Mouse (Mus musculus): ENCODE results near the gene Prpf38b.

The Prpf38b gene

DNA sequence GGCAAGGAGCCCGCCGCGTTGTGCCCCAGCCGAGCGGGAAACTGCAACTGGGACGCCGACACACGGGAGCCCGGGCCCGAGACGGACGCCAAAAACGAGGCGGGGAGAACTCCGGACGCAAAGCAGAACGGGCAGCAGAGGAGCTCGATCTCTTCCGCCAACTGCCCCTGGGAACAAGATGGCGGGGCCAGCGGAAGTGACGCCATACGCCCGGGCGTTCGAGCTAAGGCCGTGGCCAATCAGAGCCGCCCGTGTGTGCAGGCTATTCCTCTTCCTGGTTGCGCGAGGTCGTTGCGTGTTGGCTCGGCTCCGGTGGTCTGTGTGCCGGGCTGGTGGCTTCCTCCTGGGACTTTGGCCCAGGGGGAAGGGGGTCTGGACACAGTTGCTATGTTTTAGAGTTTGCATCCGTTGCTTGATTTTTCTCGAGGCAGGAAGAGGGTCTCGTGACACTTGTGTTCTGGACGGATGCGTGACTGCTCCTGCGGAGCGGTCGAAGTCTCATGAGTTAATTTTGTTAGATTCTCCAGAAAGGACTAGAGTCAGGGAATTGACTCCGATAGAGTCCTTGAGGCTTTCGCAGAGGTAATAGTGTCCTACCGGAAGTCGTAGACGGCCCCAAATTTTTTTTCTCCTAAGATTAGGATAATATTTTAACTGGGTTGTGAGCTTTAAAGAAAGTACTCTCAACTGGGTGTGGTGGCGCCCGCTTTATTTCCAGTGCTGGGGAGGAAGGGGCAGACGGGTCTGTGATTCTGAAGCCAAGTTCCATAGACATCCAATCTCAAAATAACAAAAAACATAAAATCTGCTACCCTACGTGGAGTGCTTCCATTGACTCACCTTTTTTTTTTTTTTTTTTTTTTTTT, at the start of gene Prpf38b:
Prpf38b (minus strand) TSS at position 180 of the 866 bp plus-strand sequence.
- peak; percentile 96 for DNase-seq

DNA sequence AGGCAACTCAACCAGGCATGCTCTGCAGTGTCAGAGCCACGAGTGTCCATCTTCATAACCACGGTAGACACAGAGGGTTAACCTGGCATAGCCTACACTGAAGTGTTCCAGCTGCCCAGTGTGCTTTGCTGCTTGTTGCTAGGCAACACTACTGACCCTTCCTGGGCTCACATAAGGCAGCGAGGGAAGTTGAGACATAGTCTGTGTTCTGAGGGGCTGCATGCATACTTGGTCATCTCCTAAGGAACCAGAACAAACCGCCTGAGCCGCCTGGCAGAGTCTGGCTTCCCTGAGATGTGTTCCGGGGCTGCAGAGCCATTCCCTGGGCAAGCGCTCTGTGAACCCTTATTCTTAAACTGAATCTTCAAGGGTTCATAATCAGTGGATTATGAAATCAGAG, 49.7 kb upstream of the Prpf38b start:
- no peak for DNase-seq

- DNase-seq, result peak; percentile 30
Observed at GRCm38 (mm10) chr3:108959680-108960295, 48.3 kb upstream of the Prpf38b start.

GRCm38 (mm10) chr3:108957976-108958375, 46.4 kb upstream of the Prpf38b start:
- DNase-seq, result no peak

- no peak for DNase-seq
Observed at GRCm38 (mm10) chr3:108940996-108941395, 29.5 kb upstream of the Prpf38b start.

DNA sequence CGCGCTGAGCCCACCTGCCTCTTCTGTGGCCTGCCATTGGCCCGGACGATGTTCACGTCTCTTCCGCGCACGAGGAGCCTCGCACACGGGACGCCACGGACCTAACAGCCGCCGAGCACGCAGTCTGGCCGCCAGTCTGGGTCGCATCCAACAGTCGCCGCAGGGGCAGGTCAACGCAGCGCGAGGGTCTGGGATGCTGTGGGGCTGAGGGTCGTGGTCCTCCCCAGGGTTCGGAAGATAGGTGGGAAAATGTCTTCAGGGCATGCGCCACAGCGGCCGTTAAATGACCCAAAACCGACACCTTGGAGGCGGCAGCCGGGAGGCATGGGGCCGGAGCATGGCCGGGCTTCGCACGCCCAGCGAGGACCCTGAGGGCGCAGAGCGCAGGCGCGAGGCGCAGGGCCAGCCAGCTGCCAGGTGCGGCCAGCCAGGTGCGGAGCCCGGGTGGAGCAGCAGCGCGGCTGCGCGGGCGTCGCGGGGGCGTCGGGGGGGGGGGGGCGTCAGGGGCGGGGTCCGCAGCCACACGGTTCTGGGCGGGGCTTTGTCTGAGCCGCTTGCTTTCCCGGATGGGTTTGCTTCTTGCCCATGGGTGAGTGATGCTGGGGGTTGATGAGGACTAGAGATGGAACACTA, 28.6 kb upstream of the Prpf38b start, which contains the start of gene Gm9857:
Gm9857 (minus strand) TSS at position 445 of the 633 bp plus-strand sequence.
- no peak for DNase-seq

DNA sequence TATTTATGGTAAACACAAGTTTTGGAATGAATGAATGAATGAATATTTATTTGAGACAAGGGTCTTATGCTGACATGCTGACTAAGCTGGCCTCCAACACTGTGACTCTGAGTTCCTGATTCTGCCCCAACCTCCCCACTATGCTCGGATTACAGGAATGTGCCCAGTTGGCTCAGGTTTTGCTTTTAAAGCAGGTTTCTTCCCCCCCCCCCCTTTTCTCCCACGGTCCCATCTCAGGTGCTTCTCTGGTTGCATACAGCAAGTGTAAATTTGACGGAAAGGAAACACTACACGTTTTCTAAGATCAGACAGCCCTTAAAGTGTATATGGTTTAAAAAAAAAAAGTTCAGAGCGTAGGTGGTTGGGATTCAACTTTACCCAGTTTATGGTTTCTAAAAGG, 28.0 kb upstream of the Prpf38b start, which contains the start of gene Henmt1:
Henmt1 (plus strand) TSS at position 301 of the 400 bp plus-strand sequence.
- no peak for DNase-seq

DNA sequence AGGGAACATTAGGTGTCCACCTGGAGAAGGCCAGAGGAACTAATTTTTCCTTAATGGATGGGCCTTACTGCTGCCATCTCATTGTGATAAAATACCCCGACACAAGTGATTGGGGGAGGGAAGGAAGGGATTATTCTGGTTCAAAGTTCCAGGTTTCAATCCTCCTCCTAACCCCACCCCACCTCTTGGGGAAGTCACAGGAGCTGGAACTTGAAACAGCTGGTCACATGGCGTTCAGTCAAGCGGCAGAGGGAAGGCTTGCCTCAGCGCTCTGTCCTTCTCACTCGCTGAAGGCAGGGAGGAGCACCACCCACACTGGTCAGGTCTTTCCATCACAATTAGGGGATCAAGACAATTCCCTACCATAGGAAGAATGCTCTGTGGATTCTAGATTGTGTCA, 27.2 kb upstream of the Prpf38b start:
- peak; percentile 45 for DNase-seq

- DNase-seq, result no peak
Observed at GRCm38 (mm10) chr3:108933557-108933956, 22.0 kb upstream of the Prpf38b start.

DNA sequence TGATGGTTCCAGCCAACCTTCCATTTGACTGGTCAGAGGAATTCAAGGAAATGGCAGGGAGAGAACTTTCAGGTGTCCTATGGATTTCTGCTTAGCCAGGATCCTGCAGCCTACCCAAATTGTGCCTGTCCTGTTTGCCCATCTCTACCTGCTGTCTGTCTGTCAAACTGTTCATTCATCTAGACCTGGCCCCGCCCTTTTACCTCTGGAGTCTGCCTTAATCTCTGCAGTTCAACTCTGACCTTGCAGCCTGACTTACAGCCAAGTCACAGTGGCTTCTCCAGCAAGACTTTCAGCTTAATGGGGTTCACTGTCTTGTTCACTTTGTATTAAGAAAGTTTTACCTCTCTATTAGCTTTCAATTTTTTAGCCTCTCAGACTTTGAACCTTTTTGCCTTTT, 14.8 kb upstream of the Prpf38b start:
- DNase-seq, result no peak

DNA sequence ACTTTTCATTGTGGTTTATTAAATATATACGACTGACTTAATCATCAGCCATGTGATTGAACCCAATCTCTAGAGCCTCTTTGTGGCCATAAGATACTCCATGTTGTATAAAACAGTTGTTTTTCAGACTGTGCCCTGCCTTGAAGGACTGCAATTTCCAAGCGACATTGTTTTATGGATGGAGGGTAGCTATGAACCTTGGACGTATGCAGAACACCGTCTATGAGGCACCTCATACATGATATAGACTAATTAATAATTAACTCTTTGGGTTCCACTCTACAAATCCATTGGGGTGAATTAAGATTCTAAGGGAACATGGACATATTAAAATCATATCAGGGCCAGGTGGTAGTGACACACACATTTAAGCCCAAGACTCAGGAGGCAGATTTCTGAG, 14.2 kb upstream of the Prpf38b start:
- no peak for DNase-seq

GRCm38 (mm10) chr3:108921822-108922221, 10.3 kb upstream of the Prpf38b start:
- DNase-seq, result no peak

DNA sequence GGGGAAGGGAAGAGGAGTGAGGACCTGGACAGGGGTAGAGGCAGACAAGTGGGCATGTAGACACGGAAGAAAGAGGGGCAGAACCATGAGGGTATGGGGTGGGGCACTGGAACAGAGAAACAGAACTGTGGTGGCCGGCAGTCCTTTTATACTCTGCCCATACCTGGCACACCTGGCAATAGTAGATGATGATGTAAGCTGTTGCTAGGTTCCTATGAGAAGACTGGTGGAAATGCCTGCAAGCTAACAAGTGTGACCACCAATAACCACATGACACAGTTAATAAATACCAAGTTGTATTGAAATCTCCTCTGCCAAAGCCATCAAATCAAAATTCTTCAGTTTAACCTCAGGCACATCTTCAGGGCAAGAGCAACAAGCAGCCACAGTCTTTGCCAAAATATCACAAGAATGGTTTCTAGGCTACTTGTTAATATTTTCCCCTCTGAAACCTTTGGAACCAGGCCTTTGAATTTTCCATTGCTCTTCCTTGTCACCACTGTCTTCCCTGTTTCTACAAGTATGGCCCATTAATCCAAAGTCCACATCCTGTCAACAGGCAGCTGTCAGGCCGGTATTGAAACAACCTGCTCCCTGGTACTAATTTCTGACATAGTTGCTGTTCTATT, 9.0 kb upstream of the Prpf38b start:
- DNase-seq, result peak; percentile 93

DNA sequence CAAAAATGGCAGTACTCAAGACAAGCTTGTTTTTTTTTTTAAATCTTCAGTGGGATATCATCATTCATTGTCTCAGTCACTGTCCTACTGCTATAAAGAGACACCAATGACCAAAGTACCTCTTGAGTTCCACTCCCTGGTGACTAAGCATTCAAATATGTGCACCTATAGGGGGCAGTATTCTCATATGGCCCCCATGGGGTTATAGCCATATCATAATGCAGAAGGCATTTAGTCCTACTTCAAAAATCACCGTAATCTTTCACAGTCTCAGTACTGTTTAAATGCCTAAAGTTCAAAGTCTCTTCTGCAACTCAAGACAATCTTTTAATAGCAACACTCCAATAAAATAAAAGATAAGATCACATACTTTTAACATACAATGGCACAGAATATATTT, 7.3 kb upstream of the Prpf38b start:
- DNase-seq, result no peak

- DNase-seq, result no peak
Observed at GRCm38 (mm10) chr3:108917986-108918385, 6.5 kb upstream of the Prpf38b start.

GRCm38 (mm10) chr3:108916857-108917256, 5.3 kb upstream of the Prpf38b start:
- DNase-seq, result no peak

DNA sequence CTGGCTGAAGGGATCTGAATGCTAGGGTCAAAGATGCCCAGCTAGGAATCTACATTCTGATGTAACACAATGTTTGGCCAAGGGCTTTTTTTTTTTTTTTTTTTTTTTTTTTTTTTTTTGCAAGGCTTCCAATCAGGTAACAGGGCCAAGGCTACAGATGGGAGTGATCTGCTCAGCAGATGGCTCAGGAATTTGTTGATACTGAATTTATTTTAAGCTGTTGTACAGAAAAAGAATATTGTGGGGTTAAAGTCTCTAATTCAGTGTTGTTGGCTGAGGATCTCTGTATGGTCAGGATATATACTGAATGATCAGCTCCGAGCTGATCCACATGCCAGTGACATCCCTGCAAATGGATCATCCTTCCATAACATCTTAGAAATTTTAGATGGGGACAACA, 4.5 kb upstream of the Prpf38b start:
- no peak for DNase-seq

- DNase-seq, result peak; percentile 63
Observed at GRCm38 (mm10) chr3:108911081-108911547, 413 bp downstream of the Prpf38b start.

DNA sequence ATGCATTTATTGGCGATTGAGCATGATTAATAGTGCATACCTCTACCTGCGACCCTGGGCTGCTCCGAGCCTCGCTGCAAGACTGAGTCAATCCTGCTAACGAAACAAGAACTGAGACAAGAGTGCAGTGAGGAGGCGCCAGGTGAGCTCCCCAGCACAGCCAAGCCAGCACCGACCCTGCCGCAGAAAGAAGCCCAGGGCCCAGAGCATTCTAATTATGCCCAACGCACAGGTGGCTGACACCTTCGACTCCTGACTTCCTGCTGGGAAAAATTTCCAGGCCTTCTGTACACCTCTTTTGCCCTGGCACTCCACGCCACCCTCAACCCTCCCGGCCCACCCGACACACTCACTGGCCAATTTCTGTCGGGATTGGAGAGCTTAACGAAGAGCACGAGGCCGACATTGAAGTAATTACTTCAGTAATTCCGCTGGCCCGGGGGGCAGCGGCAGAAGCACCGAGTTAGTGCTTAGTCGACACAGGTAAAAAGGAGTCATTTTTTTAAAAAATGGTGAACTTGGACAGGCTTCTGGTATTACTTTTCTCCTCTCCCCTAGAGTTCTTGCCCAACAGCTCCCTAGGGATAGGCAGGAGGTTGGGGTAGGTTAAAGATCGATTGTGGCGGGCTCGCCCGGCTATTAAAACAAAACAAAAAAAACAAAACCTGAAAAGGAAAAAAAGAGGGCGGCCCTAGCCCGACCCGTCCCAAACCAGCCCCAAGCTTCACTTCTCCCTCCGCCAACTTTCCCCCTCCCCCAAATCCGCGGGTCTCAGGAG, 1.0 kb downstream of the Prpf38b start:
- peak; percentile 62 for DNase-seq

GRCm38 (mm10) chr3:108902934-108903333, 8.6 kb downstream of the Prpf38b start:
- no peak for DNase-seq

DNA sequence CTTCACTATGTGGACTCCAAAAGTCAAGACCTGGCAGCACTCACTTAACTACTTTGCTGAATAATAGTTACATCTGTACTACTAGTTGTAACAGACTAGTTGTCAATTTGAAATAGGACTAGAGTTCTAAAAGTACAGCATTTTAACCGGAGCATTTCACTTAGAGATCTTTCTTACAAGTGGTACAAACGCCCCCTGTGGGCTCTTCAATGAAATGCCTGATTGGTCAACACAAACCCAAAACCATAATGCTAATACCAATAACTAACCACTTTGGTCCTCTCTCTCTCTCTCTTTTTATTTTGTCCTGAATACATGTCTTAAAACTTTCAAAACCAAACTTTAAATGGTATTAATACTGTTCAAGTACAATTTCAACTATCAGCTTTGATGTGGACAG, 9.5 kb downstream of the Prpf38b start:
- DNase-seq, result no peak

GRCm38 (mm10) chr3:108900681-108901080, 10.8 kb downstream of the Prpf38b start:
- DNase-seq, result no peak

All from kidney, adult 9 months (tissue).